Mouse (Mus musculus): ENCODE data around the gene Sirt5.

- TF ChIP-seq POLR2A (IDR thresholded peaks at IDR 0.05; ENCODE audit: insufficient read length, low read depth) (peak; percentile 87), POLR2AphosphoS2 (IDR thresholded peaks at IDR 0.05; ENCODE audit: insufficient read length, low read depth) (peak; percentile 92), CEBPB (IDR thresholded peaks at IDR 0.05; ENCODE audit: insufficient read depth, poor library complexity, severe bottlenecking) (no peak), TCF12 (IDR thresholded peaks at IDR 0.05; ENCODE audit: insufficient read depth, poor library complexity, severe bottlenecking) (no peak), USF1 (IDR thresholded peaks at IDR 0.05; ENCODE audit: low read depth) (no peak), MAX (IDR thresholded peaks at IDR 0.05; ENCODE audit: low read depth) (no peak), E2F4 (IDR thresholded peaks at IDR 0.05; ENCODE audit: insufficient read depth) (no peak)
Observed at GRCm38 (mm10) chr13:43398297-43399080, 33.2 kb downstream of the Sirt5 start, which contains the start of gene Nol7.
